Mouse (Mus musculus): ENCODE measurements around the gene Tead1. TPM values are rescaled to one million over a fixed set of nuclear protein-coding genes. Genes with fewer than 3 reads are reported as not detected.

The Tead1 gene
- polyA plus RNA-seq, 1 experiment = 2.7 TPM

- no peak overlapping the region for H3K4me3 ChIP-seq (ENCODE audit: extremely low read depth, insufficient read depth, insufficient read length)
- no peaks in the 10 kb centered on the region for H3K27me3 ChIP-seq (ENCODE audit: control insufficient read depth, insufficient read depth, low read length)
- TF ChIP-seq POLR2A (IDR thresholded peaks at IDR 0.05; ENCODE audit: low read depth, low read length) = no peak
- peak; percentile 6; the same call in 1 of the 2 replicates for TF ChIP-seq CTCF (IDR thresholded peaks at IDR 0.05; ENCODE audit: extremely low read depth, insufficient read depth, insufficient read length, insufficient replicate concordance)
- no peaks in the 10 kb centered on the region for H3K36me3 ChIP-seq (ENCODE audit: control insufficient read depth, insufficient read depth, low read length)
- H3K27ac ChIP-seq (ENCODE audit: insufficient read depth, low read length) = no peak overlapping the region
- WGBS = 41% methylated on average over 8 of the region's 8 CpGs
- H3K4me1 ChIP-seq (ENCODE audit: control insufficient read depth, insufficient read depth, insufficient read length) = no peaks in the 10 kb centered on the region
- no peak for DNase-seq (ENCODE audit: low read depth in 1 of 2, low spot score in 2 of 2)
These were observed 189.7 kb downstream of the Tead1 start for GRCm38 (mm10) chr7:112868551-112869465.

GRCm38 (mm10) chr7:112871752-112872151 is 192.6 kb downstream of the Tead1 start:
- no peaks in the 10 kb centered on the region for H3K36me3 ChIP-seq (ENCODE audit: control insufficient read depth, insufficient read depth, low read length)
- H3K27me3 ChIP-seq (ENCODE audit: control insufficient read depth, insufficient read depth, low read length) = no peaks in the 10 kb centered on the region
- H3K4me1 ChIP-seq (ENCODE audit: control insufficient read depth, insufficient read depth, insufficient read length) = no peaks in the 10 kb centered on the region
- WGBS = 92% methylated on average over 7 of the region's 7 CpGs
- no peak for TF ChIP-seq CTCF (IDR thresholded peaks at IDR 0.05; ENCODE audit: extremely low read depth, insufficient read depth, insufficient read length, insufficient replicate concordance)
- no peak for TF ChIP-seq POLR2A (IDR thresholded peaks at IDR 0.05; ENCODE audit: low read depth, low read length)
- H3K4me3 ChIP-seq (ENCODE audit: extremely low read depth, insufficient read depth, insufficient read length) = no peak overlapping the region
- H3K27ac ChIP-seq (ENCODE audit: insufficient read depth, low read length) = no peak overlapping the region
- DNase-seq (ENCODE audit: low read depth in 1 of 2, low spot score in 2 of 2) = no peak

- WGBS = 77% methylated on average over 9 of the region's 9 CpGs
- H3K4me3 ChIP-seq (ENCODE audit: extremely low read depth, insufficient read depth, insufficient read length) = no peak overlapping the region
- no peak for DNase-seq (ENCODE audit: low read depth in 1 of 2, low spot score in 2 of 2)
- TF ChIP-seq CTCF (IDR thresholded peaks at IDR 0.05; ENCODE audit: extremely low read depth, insufficient read depth, insufficient read length, insufficient replicate concordance) = no peak
- H3K36me3 ChIP-seq (ENCODE audit: control insufficient read depth, insufficient read depth, low read length) = no peaks in the 10 kb centered on the region
- H3K4me1 ChIP-seq (ENCODE audit: control insufficient read depth, insufficient read depth, insufficient read length) = no peaks in the 10 kb centered on the region
- H3K27ac ChIP-seq (ENCODE audit: insufficient read depth, low read length) = no peak overlapping the region
- no peaks in the 10 kb centered on the region for H3K27me3 ChIP-seq (ENCODE audit: control insufficient read depth, insufficient read depth, low read length)
These were observed 193.5 kb downstream of the Tead1 start for GRCm38 (mm10) chr7:112872435-112873196.

GRCm38 (mm10) chr7:112876128-112876527 is 197.0 kb downstream of the Tead1 start:
- Histone ChIP-seq H3K36me3 (ENCODE audit: control insufficient read depth, insufficient read depth, low read length) (no peaks in the 10 kb centered on the region), H3K4me1 (ENCODE audit: control insufficient read depth, insufficient read depth, insufficient read length) (no peaks in the 10 kb centered on the region), H3K27ac (ENCODE audit: insufficient read depth, low read length) (no peak overlapping the region), H3K27me3 (ENCODE audit: control insufficient read depth, insufficient read depth, low read length) (no peaks in the 10 kb centered on the region), H3K4me3 (ENCODE audit: extremely low read depth, insufficient read depth, insufficient read length) (no peak overlapping the region)
- TF ChIP-seq CTCF (IDR thresholded peaks at IDR 0.05; ENCODE audit: extremely low read depth, insufficient read depth, insufficient read length, insufficient replicate concordance) (no peak), POLR2A (IDR thresholded peaks at IDR 0.05; ENCODE audit: low read depth, low read length) (no peak)
- 86% methylated on average over 10 of the region's 10 CpGs for WGBS
- DNase-seq (ENCODE audit: low read depth in 1 of 2, low spot score in 2 of 2) = no peak

- Histone ChIP-seq H3K4me3 (ENCODE audit: extremely low read depth, insufficient read depth, insufficient read length) (no peak overlapping the region), H3K4me1 (ENCODE audit: control insufficient read depth, insufficient read depth, insufficient read length) (no peaks in the 10 kb centered on the region), H3K27ac (ENCODE audit: insufficient read depth, low read length) (no peak overlapping the region), H3K36me3 (ENCODE audit: control insufficient read depth, insufficient read depth, low read length) (no peaks in the 10 kb centered on the region), H3K27me3 (ENCODE audit: control insufficient read depth, insufficient read depth, low read length) (no peaks in the 10 kb centered on the region)
- WGBS = 77% methylated on average over 8 of the region's 8 CpGs
- DNase-seq (ENCODE audit: low read depth in 1 of 2, low spot score in 2 of 2) = no peak
- no peak for TF ChIP-seq POLR2A (IDR thresholded peaks at IDR 0.05; ENCODE audit: low read depth, low read length)
- TF ChIP-seq CTCF (IDR thresholded peaks at IDR 0.05; ENCODE audit: extremely low read depth, insufficient read depth, insufficient read length, insufficient replicate concordance) = no peak
These were observed 204.7 kb downstream of the Tead1 start for GRCm38 (mm10) chr7:112883791-112884274.

GRCm38 (mm10) chr7:112885546-112885945 is 206.4 kb downstream of the Tead1 start:
- no peaks in the 10 kb centered on the region for H3K36me3 ChIP-seq (ENCODE audit: control insufficient read depth, insufficient read depth, low read length)
- 83% methylated on average over 8 of the region's 8 CpGs for WGBS
- H3K27ac ChIP-seq (ENCODE audit: insufficient read depth, low read length) = no peak overlapping the region
- DNase-seq (ENCODE audit: low read depth in 1 of 2, low spot score in 2 of 2) = no peak
- no peaks in the 10 kb centered on the region for H3K27me3 ChIP-seq (ENCODE audit: control insufficient read depth, insufficient read depth, low read length)
- TF ChIP-seq CTCF (IDR thresholded peaks at IDR 0.05; ENCODE audit: extremely low read depth, insufficient read depth, insufficient read length, insufficient replicate concordance) = no peak
- TF ChIP-seq POLR2A (IDR thresholded peaks at IDR 0.05; ENCODE audit: low read depth, low read length) = no peak
- no peak overlapping the region for H3K4me3 ChIP-seq (ENCODE audit: extremely low read depth, insufficient read depth, insufficient read length)
- no peaks in the 10 kb centered on the region for H3K4me1 ChIP-seq (ENCODE audit: control insufficient read depth, insufficient read depth, insufficient read length)
